Mouse (Mus musculus): ENCODE measurements at regions not wholly inside any gene's neighbourhood (a gene's known extent, or its start where the extent isn't known, plus 50 kb on each side); places are given as distances from the start of the nearest gene placed in this dataset.

DNA sequence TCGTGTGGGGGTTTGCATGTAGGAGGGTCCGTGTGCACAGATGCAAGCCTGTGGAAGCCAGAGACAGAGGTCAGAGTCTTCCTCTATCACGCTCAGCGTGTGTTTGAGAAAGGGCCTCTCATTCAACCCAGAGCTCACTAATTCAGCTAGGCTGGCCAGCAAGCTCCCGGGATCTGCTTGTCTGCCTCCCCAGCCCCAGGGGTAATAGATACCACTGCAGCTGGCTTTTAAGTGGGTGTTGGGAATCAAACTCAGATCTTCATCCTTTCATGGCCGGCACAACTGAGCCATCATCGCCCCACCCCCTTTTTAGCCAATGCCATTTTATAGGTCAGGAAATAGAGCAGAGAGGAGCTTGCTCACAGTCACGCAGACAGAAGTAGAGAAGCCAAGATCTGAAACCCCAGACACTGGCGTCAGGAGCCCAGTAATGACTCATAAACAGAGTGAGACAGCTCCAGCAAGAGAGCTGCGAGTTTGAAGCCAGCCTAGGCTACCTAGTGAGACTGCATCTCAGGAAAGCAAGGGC lies 80.3 kb downstream of the 1700001O22Rik start:
- ATAC-seq (ENCODE audit: low FRiP score), result no peak

DNA sequence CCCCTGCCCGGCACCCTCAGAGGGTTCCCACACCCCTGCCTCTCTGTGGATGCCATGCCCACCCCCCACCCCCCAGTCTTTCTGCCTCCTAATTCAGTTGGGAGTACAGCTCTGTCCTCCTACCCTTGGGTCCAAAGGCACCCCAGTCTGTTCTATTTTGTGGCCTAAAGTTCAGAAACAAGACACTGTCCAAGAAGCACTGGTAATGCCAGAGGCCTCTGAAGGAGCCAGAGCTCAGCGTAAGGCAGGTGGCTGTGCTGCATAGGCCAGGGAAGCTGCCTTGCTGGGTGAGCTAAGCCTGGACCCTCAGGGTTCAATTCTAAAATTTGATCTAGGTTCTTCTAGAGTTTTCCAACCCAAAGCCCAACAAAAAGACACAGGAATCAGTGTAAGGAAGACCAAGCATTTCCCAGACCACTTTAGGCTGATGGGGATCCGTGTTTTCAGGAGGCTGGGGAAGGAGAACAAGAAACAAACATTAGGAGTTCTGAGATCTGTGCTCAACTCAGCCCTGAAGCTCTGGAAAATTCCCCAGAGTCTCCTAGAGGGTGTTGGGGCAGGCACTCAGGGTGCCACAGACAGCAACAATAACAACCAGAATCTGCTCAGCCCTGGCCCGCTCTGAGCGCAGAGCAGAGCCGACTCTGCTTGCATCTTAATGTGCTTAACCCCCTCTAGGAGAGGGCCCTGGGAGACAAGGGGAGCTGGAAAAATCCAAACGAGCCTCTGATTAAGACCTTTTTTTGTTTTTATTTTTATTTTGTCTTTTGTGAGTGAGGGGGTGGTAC lies 81.0 kb downstream of the 1700001O22Rik start:
- Histone ChIP-seq H3K36me3 (no peaks in the 10 kb centered on the region), H3K9me3 (replicated peaks) (no peaks in the 10 kb centered on the region), H3K4me2 (replicated peaks) (peak overlapping the region; percentile 19), H3K9ac (peak overlapping the region; percentile 74), H3K27me3 (no peaks in the 10 kb centered on the region), H3K27ac (peak overlapping the region; percentile 100), H3K4me1 (peaks cover 91% of the 10 kb centered on the region), H3K4me3 (no peak overlapping the region)
- 16% methylated on average over 7 of the region's 7 CpGs for WGBS
- no peak for ATAC-seq (ENCODE audit: low FRiP score)

More for the DNA sequence above, 80.3 kb downstream of the 1700001O22Rik start:
- Histone ChIP-seq H3K27me3 (no peaks in the 10 kb centered on the region), H3K4me2 (replicated peaks) (peak overlapping the region; percentile 19; the same call in 1 of the 2 replicates), H3K4me3 (no peak overlapping the region), H3K9me3 (replicated peaks) (no peaks in the 10 kb centered on the region), H3K27ac (peak overlapping the region; percentile 100), H3K4me1 (peaks cover 84% of the 10 kb centered on the region), H3K36me3 (no peaks in the 10 kb centered on the region), H3K9ac (peak overlapping the region; percentile 74; the same call in 1 of the 2 replicates)
- whole genome bisulfite sequencing, result 10% methylated on average over 10 of the region's 10 CpGs

DNA sequence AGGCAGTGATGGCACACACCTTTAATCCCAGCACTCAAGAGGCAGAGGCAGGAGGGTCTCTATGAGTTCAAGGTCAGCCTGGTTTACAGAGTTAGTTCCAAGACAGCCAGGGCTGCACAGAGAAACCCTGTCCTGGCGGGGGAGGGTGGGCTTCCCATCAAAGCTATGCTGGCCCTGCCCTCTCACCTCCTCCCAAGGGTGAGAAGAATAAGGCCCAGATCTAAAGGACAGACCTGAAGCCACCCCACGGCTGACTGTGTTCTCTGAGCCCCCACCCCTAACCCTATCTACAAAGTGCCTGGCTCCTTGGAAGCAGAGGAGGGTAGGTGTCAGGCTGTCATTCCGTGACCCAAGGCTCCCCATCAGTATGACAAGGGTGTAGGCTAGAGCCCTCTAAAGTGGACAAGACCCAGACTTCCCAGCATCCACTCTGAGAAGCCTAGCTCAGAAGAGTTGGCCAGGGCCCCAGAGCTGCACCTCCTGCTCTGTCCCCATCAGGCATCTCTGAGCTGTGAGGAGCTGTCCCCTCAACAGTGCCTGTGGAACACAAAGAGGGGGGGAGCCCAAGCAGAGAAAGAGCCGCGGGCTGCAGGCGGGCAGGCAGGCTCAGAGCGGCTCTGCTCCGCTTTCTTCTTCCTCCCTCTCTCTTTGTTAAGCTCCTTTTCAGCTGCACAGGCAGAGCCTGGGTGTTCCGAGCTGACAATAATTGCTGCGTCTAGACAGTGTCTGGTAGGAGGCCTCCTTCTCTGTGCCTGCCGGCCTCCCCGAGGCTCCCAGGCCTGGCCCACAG lies 81.8 kb downstream of the 1700001O22Rik start:
- peaks cover 98% of the 10 kb centered on the region for H3K4me1 ChIP-seq
- H3K4me2 ChIP-seq (replicated peaks), result no peak overlapping the region; the same call in 1 of the 2 replicates
- peak overlapping the region; percentile 74 for H3K9ac ChIP-seq
- ATAC-seq (ENCODE audit: low FRiP score), result peak; percentile 76
- no peaks in the 10 kb centered on the region for H3K9me3 ChIP-seq (replicated peaks)
- H3K4me3 ChIP-seq, result no peak overlapping the region
- no peaks in the 10 kb centered on the region for H3K27me3 ChIP-seq
- H3K36me3 ChIP-seq, result no peaks in the 10 kb centered on the region
- 13% methylated on average over 12 of the region's 12 CpGs for WGBS
- peak overlapping the region; percentile 100 for H3K27ac ChIP-seq

DNA sequence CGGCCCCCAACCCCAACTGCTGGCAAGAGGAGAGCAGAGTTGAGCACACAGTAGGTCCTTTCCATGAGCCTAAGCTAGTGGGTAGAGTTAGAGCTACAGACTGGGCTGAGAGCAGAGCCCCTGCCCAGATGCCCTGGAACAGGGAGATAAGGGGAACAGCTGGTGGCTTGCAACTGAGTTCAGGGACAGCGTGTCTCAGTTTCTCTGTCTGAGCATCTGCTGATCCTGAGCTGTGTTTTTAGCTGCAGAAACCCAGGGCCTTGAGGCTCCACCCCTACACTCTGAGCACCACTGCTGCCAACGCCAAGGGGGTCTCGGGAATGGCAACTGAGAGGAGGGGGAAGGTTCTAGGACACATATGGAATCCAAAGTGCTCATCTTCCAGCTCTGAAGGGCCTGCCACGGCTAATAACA lies 82.4 kb downstream of the 1700001O22Rik start:
- peak overlapping the region; percentile 74 for H3K9ac ChIP-seq
- H3K4me1 ChIP-seq, result peaks cover 98% of the 10 kb centered on the region
- H3K27ac ChIP-seq, result peak overlapping the region; percentile 100
- no peaks in the 10 kb centered on the region for H3K36me3 ChIP-seq
- no peak overlapping the region for H3K4me3 ChIP-seq
- no peaks in the 10 kb centered on the region for H3K27me3 ChIP-seq
- H3K4me2 ChIP-seq (replicated peaks), result peak overlapping the region; percentile 57; the same call in 1 of the 2 replicates
- no peaks in the 10 kb centered on the region for H3K9me3 ChIP-seq (replicated peaks)
- 49% methylated on average over 5 of the region's 5 CpGs for WGBS
- ATAC-seq (ENCODE audit: low FRiP score), result no peak

DNA sequence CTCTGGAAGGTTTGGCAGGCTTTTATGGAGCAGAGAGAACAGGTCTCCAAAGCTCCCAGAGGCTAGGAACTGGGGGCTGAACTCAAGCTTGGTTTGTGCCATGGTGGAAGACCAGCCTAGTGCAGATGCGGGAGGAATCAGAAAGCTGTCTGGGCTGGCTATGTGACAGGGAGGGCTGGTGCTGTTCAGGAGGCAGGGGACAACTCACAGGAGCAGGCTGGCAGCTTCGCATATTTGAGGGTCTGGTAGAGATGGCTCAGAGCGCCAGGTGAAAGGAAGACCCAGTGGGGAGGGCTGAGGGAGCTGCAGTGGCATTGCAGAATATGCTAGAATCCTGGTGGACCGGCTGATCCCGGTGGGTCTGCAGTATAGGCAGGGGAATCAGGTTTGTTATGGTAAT lies 83.2 kb downstream of the 1700001O22Rik start:
- H3K9ac ChIP-seq, result peak overlapping the region; percentile 74
- no peaks in the 10 kb centered on the region for H3K36me3 ChIP-seq
- ATAC-seq (ENCODE audit: low FRiP score), result no peak
- H3K27me3 ChIP-seq, result no peaks in the 10 kb centered on the region
- peaks cover 96% of the 10 kb centered on the region for H3K4me1 ChIP-seq
- WGBS, result 29% methylated on average over 5 of the region's 5 CpGs
- 0 out of 2 replicates have a peak overlapping the region, but pooled peaks have one; percentile 22 for H3K4me3 ChIP-seq
- H3K27ac ChIP-seq, result peak overlapping the region; percentile 100
- H3K9me3 ChIP-seq (replicated peaks), result no peaks in the 10 kb centered on the region
- peak overlapping the region; percentile 57 for H3K4me2 ChIP-seq (replicated peaks)

DNA sequence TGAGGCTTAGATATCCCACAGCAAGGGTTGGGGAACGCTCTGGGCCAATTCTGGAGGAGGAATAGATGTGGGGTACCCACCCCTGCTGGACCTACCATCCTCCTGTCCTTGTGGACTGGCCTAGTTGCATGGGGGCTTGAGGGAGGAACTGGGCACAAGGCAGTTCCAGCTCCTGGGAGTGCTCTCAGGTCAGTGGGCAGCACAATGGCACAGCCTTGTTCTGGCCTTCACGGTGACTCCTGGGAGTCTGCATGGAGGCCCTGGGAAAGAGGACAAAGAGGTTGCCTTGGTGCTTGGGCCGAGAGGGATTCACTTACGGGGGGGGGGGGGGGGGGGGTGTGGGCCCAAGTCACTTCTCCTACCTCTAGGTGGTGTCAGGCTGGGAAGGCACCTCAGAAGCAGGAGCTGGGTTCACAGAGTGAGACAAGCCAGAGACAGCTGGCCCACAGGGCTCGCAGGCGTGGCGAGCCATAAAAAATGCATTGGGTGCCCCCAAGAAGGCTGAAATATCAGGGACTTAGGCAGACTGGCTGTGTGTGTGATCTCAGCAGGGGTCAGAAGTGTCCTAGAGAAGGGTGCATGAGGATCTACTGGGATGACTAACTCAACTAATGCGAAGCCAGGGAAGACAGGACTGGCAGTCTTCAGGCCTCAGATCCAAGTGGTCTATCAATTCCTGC lies 83.7 kb downstream of the 1700001O22Rik start:
- 18% methylated on average over 8 of the region's 8 CpGs for WGBS
- no peak for ATAC-seq (ENCODE audit: low FRiP score)

DNA sequence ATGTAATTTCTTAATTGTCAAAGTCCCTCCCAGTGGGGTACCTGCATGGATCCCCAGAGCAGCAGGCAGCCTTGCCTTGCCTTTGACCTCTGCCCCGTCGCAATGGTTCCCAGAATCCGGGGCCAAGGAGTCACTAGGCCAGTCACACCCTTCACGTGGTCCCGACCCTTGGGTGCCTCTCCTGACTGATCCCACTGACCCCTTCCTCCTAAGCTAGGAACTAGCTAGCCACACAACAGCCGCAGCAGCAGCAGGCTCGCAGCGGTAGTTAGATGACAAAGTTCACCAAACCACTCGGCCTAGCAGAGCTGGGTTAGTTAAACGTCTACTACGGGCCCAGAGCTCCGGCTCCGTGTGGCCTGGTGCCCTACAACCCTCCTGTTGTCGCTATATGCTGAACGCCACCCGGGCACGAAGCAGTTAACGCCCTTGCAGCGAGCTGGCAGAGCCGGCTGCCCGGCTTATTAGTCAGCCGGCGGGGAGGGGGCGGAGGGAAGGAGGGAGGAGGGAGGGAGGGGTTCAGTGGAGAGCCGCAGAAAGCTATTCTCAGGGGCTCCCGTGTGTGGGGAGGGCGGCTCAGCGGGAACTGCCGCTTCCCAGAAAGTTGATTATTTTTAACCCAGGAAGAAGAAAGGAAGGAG lies 84.6 kb downstream of the 1700001O22Rik start:
- no peaks in the 10 kb centered on the region for H3K9me3 ChIP-seq (replicated peaks)
- H3K4me1 ChIP-seq, result peaks cover 85% of the 10 kb centered on the region
- peak overlapping the region; percentile 57 for H3K4me2 ChIP-seq (replicated peaks)
- H3K4me3 ChIP-seq, result peak overlapping the region; percentile 22
- H3K9ac ChIP-seq, result peak overlapping the region; percentile 74
- no peaks in the 10 kb centered on the region for H3K36me3 ChIP-seq
- peak; percentile 43 for ATAC-seq (ENCODE audit: low FRiP score)
- H3K27ac ChIP-seq, result peak overlapping the region; percentile 100
- under 1% methylated on average over 29 of the region's 29 CpGs for WGBS
- no peaks in the 10 kb centered on the region for H3K27me3 ChIP-seq

More for the DNA sequence above, 83.7 kb downstream of the 1700001O22Rik start:
- peaks cover 91% of the 10 kb centered on the region for H3K4me1 ChIP-seq
- no peaks in the 10 kb centered on the region for H3K27me3 ChIP-seq
- H3K27ac ChIP-seq, result peak overlapping the region; percentile 100
- H3K36me3 ChIP-seq, result no peaks in the 10 kb centered on the region
- H3K4me3 ChIP-seq, result peak overlapping the region; percentile 22
- H3K9ac ChIP-seq, result peak overlapping the region; percentile 74
- no peaks in the 10 kb centered on the region for H3K9me3 ChIP-seq (replicated peaks)
- peak overlapping the region; percentile 57 for H3K4me2 ChIP-seq (replicated peaks)

DNA sequence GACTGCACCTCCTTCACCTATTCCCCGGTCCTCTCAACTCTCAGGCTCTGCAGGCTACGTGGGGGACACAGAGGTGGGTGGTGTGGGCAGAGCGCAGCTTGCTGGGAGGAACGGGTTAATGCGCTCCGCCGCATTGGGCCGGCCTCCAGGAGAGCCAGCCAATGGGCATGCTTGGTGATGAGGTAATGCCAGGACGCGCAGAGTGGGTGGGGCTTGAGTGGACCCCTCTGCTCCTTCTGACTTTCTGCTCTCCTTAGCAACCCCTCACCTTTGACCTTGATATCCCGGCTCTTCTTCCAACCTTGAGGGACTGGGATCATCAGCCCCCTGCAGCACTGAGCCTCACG lies 85.2 kb downstream of the 1700001O22Rik start:
- no peaks in the 10 kb centered on the region for H3K36me3 ChIP-seq
- peak overlapping the region; percentile 74; the same call in 1 of the 2 replicates for H3K9ac ChIP-seq
- H3K27me3 ChIP-seq, result no peaks in the 10 kb centered on the region
- H3K4me1 ChIP-seq, result peaks cover 83% of the 10 kb centered on the region
- ATAC-seq (ENCODE audit: low FRiP score), result peak; percentile 57
- peak overlapping the region; percentile 57 for H3K4me2 ChIP-seq (replicated peaks)
- 1% methylated on average over 12 of the region's 12 CpGs for WGBS
- H3K9me3 ChIP-seq (replicated peaks), result no peaks in the 10 kb centered on the region
- peak overlapping the region; percentile 22; the same call in 1 of the 2 replicates for H3K4me3 ChIP-seq
- H3K27ac ChIP-seq, result peak overlapping the region; percentile 100

DNA sequence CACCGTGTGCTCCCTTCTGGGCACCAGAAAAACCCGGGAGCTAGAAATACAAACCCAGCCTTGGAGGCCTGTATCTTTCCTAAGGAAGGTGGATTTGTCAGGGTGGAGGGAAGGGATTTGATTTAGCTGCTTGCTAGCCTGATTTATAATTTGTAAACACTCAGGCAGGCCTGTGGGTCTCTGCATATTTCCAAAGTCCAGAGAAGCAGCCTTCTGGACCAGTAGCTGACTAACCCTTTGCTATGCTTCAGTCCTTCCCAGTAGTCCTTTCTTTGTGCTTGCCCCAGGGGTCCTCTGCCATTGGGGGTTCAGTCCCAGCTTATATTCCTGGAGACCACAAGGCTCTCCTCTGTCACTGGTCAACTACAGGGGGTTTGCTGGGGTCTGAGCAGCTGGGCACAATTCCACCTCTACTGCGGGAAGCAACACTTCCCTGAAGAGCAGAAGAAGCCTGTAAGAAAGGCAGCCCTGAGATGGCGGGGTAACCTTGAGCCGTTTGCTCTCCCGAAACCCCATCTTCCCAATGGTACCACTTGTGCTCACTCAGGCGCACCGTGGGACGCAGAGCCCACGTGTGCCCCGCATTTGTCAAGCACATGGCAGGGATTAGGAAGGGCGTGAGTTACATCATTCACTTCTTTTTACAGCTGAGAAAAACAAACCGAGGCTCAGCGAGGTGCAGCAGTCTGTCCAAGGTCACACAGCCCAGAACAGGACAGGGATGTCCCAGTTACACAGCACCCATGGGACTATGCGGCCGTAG lies 85.7 kb downstream of the 1700001O22Rik start:
- Histone ChIP-seq H3K36me3 (no peaks in the 10 kb centered on the region), H3K9me3 (replicated peaks) (no peaks in the 10 kb centered on the region), H3K4me1 (peaks cover 83% of the 10 kb centered on the region), H3K27me3 (no peaks in the 10 kb centered on the region), H3K9ac (peak overlapping the region; percentile 48), H3K4me2 (replicated peaks) (peak overlapping the region; percentile 57), H3K4me3 (0 out of 2 replicates have a peak overlapping the region, but pooled peaks have one; percentile 22), H3K27ac (peak overlapping the region; percentile 100)
- ATAC-seq (ENCODE audit: low FRiP score), result no peak
- 3% methylated on average over 16 of the region's 16 CpGs for WGBS

DNA sequence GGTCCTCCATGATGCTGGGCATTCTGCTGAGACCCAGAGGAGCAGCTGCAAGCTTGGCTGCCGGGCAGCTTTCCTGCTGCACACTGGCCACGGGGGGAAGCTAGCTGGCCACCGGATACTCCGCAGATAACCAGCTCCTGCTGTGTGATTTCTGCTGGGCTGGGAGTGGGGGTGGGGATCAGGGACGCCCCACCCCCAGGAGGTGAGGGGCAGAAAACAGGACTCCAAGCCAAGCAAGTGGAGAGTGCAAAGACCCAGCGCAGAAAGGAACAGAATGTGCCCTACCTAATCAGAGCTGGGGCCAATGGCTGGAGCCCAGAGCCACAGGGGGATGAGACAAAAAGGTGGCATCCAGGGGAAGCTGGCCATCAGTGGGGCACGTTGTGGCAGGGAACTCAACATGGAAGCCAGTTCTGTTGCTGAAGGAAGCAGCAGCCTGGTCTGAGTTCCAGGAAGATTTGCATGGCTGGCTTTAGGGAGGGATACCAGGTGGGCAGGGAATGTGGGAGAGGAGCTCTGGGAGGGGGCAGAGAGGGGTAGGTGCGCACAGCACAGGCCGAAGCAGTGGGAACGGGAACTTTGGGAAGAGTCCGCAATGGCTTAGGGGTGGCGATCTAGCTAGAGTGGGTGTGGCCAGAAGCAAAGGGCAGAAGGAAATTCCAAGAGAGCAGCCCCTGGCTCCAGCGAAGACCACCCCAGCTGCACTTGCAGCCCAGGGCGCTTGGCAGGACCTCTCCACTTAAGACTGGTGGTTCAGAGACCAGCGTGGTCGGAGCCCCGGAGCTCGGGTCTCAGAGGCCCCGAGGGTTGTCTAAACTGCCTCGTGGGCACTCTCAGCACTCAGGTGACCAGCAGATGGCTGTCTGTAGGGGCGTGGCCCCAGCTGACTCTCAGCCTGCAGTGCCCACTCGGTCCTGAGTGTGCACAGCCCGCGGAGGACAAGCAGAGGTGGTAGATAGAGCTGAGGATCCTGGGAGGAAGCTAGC lies 86.6 kb downstream of the 1700001O22Rik start:
- no peak for ATAC-seq (ENCODE audit: low FRiP score)
- Histone ChIP-seq H3K4me1 (peaks cover 83% of the 10 kb centered on the region), H3K4me3 (no peak overlapping the region), H3K36me3 (no peaks in the 10 kb centered on the region), H3K4me2 (replicated peaks) (peak overlapping the region; percentile 36), H3K27me3 (no peaks in the 10 kb centered on the region), H3K27ac (peak overlapping the region; percentile 100), H3K9ac (peak overlapping the region; percentile 48), H3K9me3 (replicated peaks) (no peaks in the 10 kb centered on the region)
- under 1% methylated on average over 24 of the region's 24 CpGs for WGBS
